Mouse (Mus musculus) induced T-regulatory cell, adult 2 months (primary cell): ENCODE results near the gene Klc1.

Experiments used
- DNase-seq: peaks from one replicate; pipeline ENCODE4 v3.0.0-alpha.2; 2012; ENCODE audit warnings: low read depth

The Klc1 gene

GRCm38 (mm10) chr12:111770651-111771050, 12.0 kb downstream of the Klc1 start:
- DNase-seq, result no peak

GRCm38 (mm10) chr12:111774156-111774555, 15.5 kb downstream of the Klc1 start:
- no peak for DNase-seq

- no peak for DNase-seq
These were observed 16.2 kb downstream of the Klc1 start for GRCm38 (mm10) chr12:111774845-111775244.

GRCm38 (mm10) chr12:111777919-111778318, 19.3 kb downstream of the Klc1 start:
- no peak for DNase-seq

GRCm38 (mm10) chr12:111779544-111779943, 20.9 kb downstream of the Klc1 start:
- DNase-seq, result no peak

GRCm38 (mm10) chr12:111785174-111785573, 26.5 kb downstream of the Klc1 start:
- no peak for DNase-seq

- no peak for DNase-seq
These were observed 28.4 kb downstream of the Klc1 start for GRCm38 (mm10) chr12:111787015-111787414.

GRCm38 (mm10) chr12:111790090-111790489, 31.4 kb downstream of the Klc1 start:
- no peak for DNase-seq

- DNase-seq, result no peak
These were observed 32.0 kb downstream of the Klc1 start for GRCm38 (mm10) chr12:111790631-111791030.

GRCm38 (mm10) chr12:111791474-111792104, 32.9 kb downstream of the Klc1 start:
- no peak for DNase-seq

- DNase-seq, result no peak
These were observed 35.5 kb downstream of the Klc1 start for GRCm38 (mm10) chr12:111794102-111794501.

- DNase-seq, result no peak
These were observed 36.0 kb downstream of the Klc1 start for GRCm38 (mm10) chr12:111794526-111795179.

- DNase-seq, result no peak
These were observed 36.7 kb downstream of the Klc1 start for GRCm38 (mm10) chr12:111795180-111795895.

GRCm38 (mm10) chr12:111797251-111797650, 38.6 kb downstream of the Klc1 start:
- no peak for DNase-seq

- no peak for DNase-seq
These were observed 39.8 kb downstream of the Klc1 start for GRCm38 (mm10) chr12:111798493-111798892.

- DNase-seq, result no peak
These were observed 42.0 kb downstream of the Klc1 start for GRCm38 (mm10) chr12:111800459-111801183.

- DNase-seq, result no peak
These were observed 44.9 kb downstream of the Klc1 start for GRCm38 (mm10) chr12:111803538-111803937.

- no peak for DNase-seq
These were observed 50.1 kb downstream of the Klc1 start for GRCm38 (mm10) chr12:111808775-111809174.

GRCm38 (mm10) chr12:111809762-111810161, 51.1 kb downstream of the Klc1 start:
- peak; percentile 81 for DNase-seq

GRCm38 (mm10) chr12:111812075-111812474, 53.4 kb downstream of the Klc1 start:
- DNase-seq, result peak; percentile 14

GRCm38 (mm10) chr12:111812611-111813010, 54.0 kb downstream of the Klc1 start:
- peak; percentile 14 for DNase-seq

- DNase-seq, result no peak
These were observed 54.6 kb downstream of the Klc1 start for GRCm38 (mm10) chr12:111813111-111813765.
